Comparison of ENCODE assay signal across 27 mouse cellular contexts in genomic region chr8:80253541-80253940, GRCm38 (mm10).
"Had no signal": no experiment of that assay in that cellular context is flagged by ENCODE, and none has a peak within 500 bp of the region (broad histone marks: within the 10 kb centered on the region; RNA-seq: fewer than 3 reads in every experiment).

No protein-coding gene starts in this region.

- ATAC-seq: forebrain, embryonic 15.5 days; forebrain, postnatal 0 days; hindbrain, embryonic 16.5 days; inflammation-experienced regulatory T-cells, adult 6 months; intestine, embryonic 15.5 days; intestine, postnatal 0 days had no signal

- H3K9me3 ChIP-seq: forebrain, embryonic 15.5 days; heart, embryonic 10.5 days; heart, embryonic 12.5 days; hindbrain, embryonic 10.5 days; hindbrain, embryonic 12.5 days; intestine, embryonic 15.5 days; kidney, embryonic 15.5 days; limb, embryonic 10.5 days; limb, embryonic 12.5 days had no signal

- H3K4me2 ChIP-seq: forebrain, embryonic 15.5 days; heart, embryonic 12.5 days; hindbrain, embryonic 12.5 days; hindbrain, embryonic 14.5 days; intestine, embryonic 15.5 days; kidney, embryonic 15.5 days; limb, embryonic 12.5 days had no signal

- H3K4me3 ChIP-seq: forebrain, embryonic 15.5 days; gastrocnemius, adult 2 months; heart, embryonic 10.5 days; heart, embryonic 12.5 days; hindbrain, embryonic 10.5 days; hindbrain, embryonic 12.5 days; intestine, embryonic 15.5 days; kidney, embryonic 15.5 days; layer of hippocampus, adult 2 months; limb, embryonic 10.5 days; limb, embryonic 12.5 days had no signal

- DNase-seq: forebrain, postnatal 0 days; gastrocnemius, adult 2 months; gastrocnemius, postnatal 10 days; heart, adult 18-20 months; heart, postnatal 10 days; heart, postnatal 4 days; kidney, adult 2 months; kidney, adult 9 months; kidney, postnatal 10 days; kidney, postnatal 25 days; kidney, postnatal 4 days; layer of hippocampus, adult 9-11 months; layer of hippocampus, postnatal 36 days had no signal

- H3K36me3 ChIP-seq: forebrain, embryonic 15.5 days; heart, embryonic 10.5 days; heart, embryonic 12.5 days; hindbrain, embryonic 10.5 days; hindbrain, embryonic 12.5 days; intestine, embryonic 15.5 days; kidney, embryonic 15.5 days; limb, embryonic 10.5 days; limb, embryonic 12.5 days had no signal

- H3K4me1 ChIP-seq: hindbrain, embryonic 12.5 days; intestine, embryonic 15.5 days had no signal

- H3K27ac ChIP-seq: forebrain, embryonic 15.5 days; gastrocnemius, adult 2 months; heart, embryonic 10.5 days; hindbrain, embryonic 10.5 days; hindbrain, embryonic 12.5 days; hindbrain, embryonic 14.5 days; intestine, embryonic 15.5 days; kidney, embryonic 15.5 days; layer of hippocampus, adult 2 months; limb, embryonic 10.5 days; limb, embryonic 12.5 days had no signal

- H3K27me3 ChIP-seq: forebrain, embryonic 15.5 days; heart, embryonic 12.5 days; hindbrain, embryonic 12.5 days; intestine, embryonic 15.5 days; kidney, embryonic 15.5 days; limb, embryonic 12.5 days had no signal

- H3K9ac ChIP-seq: forebrain, embryonic 15.5 days; forebrain, postnatal 0 days; heart, embryonic 12.5 days; hindbrain, embryonic 12.5 days; hindbrain, embryonic 14.5 days; intestine, embryonic 15.5 days; kidney, embryonic 15.5 days; limb, embryonic 12.5 days had no signal
